Mouse (Mus musculus): Measurements from ENCODE around the gene C130060K24Rik.

Gene C130060K24Rik

DNA sequence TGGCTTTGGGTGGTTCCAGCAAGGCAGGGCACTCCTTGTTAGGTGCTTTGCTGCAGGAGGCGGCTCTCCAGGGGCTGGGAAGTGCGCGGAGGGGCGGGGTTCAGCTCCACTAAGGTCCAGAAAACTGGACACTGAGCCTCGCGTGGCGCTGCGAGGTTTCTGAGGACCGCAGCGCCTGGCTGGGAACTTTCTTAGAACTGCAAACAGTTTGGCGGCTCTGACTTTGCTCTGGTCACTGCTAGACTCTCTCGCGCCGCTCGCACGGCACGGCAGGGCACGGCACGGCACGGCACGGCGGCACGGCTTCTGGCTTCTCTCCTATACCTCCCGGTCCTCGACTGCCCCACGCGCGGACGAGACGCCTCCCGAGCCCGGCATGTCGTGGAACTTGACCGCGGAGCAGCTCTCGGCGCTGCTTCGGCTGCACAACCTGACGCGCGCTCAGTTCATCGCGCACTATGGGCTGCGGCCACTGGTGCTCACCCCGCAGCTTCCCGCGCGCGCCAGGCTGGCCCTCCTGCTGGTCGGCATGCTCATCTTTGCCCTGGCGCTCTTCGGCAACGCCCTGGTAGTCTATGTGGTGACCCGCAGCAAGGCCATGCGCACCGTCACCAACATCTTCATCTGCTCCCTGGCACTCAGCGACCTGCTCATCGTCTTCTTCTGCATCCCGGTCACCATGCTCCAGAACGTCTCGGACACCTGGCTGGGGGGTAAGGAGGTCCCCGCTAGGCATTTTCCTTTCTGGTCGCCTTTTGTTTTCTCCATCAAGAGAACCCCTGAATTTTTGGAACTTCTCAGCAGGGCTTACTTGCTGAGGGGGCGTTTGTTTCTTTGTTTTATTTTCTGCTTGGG lies at the start of gene C130060K24Rik:
TSS of gene C130060K24Rik (plus strand) at position 188 of the 855 bp plus-strand sequence.
- no peak for DNase-seq

DNA sequence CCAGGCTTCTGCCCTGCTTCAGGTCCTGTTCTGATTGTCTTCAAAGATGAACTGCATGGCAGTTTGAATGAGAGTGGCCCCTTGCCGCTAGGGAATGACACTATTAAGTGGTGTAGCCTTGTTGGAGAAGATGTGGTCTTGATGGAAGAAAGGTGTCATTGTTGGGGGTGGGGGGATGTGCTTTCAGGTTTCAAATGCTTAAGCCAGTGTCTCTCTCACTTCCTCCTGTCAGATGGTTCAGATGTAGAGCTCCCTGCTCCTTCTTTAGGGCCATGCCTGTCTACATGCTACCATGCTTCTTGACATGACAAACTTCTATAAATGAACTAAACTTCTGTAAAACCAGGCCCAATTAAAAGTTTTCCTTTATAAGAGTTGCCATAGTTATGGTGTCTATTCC lies 46.7 kb upstream of the C130060K24Rik start:
- no peak for DNase-seq

DNA sequence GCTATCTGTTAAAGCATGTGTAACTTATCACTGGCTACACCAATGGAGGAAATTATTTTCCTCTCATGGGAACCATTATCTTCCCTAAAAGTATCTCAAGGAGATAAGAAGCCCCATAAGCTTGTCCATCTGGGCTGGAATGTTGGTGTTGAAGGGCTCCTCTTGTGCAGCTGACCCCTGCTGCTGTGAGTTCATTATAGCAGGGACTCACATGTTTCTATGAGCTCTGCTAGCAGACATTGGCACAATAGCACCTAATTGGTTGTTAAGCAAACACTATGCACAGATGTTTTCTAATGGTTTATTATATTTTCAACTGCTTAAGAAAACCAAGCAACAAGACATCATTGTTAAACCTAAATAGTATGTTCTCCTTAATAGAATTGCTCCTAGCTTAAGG lies 41.5 kb upstream of the C130060K24Rik start:
- no peak for DNase-seq

DNA sequence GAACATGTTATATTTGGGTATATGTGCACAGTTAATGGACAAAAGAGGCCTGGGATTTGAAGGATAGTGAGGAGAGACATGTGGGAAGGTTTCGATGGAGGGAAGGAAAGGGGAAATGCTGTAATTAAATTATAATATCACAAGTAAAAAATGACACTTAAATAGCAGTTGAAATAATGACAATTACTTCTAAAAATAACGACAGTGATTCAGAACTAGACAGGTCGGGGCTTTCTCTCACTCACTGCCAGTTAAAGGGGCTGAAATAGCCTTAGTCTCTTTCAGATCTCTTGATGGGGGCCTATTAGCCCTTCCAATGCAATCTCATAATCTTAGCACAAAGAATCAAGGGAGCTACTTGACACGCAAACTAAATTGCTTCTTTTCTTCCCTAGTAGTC lies 39.5 kb upstream of the C130060K24Rik start:
- DNase-seq, result no peak

DNA sequence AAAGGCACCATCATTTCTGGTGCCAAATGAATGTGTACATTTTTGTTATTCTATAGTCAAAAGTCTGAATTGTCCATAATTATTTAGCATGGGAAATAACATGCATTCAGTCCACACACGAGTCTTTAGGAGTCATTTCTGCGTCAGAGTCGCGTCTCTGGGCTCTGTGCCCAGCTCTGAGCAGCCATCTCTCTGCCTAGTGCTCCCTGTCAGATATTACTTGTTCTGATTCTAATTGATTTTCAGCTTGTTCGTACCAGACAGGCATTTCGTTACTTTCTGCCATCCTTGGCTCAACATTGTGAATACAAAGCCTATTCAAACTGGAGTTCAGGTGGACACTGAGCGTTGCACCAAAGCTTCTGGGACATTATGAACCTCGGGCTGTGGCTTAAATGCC lies 33.2 kb upstream of the C130060K24Rik start:
- DNase-seq, result no peak

DNA sequence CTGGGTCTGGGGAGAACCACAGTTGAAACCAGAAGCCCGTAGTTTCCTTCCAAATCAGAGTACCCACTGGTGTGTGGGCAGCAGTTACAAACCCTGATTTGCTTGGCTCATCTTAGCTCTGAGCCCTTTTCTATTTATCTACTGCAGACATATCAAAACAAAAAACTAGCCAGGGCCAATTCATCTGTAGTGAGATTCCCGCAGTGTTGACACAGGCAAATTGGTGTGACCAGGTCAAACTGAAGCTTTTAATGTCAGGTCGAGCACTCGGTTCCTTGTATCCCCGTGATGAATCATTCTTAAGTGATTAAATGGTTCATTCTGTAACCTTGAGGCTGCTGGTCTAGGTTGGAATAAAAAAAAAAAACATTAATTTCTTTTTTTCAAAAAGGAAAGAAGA lies 32.6 kb upstream of the C130060K24Rik start:
- no peak for DNase-seq

DNA sequence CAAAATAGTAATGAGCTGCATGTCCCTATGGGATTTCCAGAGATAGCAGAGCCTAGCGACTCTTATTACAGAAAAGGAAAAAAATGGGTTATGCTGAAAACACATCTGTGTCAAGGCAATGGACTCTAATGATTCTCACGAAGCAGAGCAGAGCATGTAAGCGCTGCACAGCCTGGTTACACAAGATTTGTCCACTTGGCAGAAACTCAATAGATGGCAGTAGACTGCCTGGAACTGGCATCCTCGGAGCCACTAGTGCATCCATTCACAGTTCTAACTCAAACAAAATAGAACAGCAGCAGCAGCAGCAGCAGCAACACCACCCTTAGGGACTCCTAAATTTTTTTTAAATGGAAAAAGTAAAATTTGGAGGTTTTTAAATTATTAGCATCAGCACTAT lies 29.3 kb upstream of the C130060K24Rik start:
- no peak for DNase-seq

DNA sequence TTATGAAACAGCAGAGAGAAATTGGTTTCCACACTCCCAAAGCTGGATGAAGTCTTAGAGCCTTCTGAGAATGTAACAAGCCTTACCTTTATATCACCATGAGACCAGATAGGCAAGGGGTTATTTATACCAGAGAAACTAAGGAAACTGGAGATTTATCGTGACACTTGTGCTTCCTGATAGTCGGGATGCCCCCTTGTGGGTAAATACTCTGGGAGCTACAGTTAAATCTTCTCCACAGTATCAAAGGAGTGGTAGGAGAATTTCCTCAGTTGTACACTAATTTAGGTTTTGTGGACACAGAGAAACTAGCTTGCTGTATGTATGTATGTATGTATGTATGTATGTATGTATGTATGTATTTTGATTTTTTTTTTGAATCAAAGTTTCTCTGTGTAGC lies 5.0 kb upstream of the C130060K24Rik start:
- no peak for DNase-seq

DNA sequence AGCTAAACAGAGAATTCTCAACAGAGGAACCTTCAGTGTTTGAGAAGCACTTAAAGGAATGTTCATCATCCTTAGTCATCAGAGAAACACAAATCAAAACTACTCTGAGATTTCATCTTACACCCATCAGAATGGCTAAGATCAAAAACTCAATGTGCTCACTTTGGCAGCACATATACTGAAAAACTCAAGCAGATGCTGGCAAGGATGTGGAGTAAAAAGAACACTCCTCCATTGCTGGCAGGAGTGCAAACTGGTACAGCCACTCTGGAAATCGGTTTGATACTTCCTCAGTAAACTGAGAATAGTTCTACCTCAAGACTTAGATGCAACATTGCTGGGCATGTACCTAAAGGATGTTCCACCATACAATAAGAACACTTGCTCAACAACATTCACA lies 41.0 kb downstream of the C130060K24Rik start:
- no peak for DNase-seq

DNA sequence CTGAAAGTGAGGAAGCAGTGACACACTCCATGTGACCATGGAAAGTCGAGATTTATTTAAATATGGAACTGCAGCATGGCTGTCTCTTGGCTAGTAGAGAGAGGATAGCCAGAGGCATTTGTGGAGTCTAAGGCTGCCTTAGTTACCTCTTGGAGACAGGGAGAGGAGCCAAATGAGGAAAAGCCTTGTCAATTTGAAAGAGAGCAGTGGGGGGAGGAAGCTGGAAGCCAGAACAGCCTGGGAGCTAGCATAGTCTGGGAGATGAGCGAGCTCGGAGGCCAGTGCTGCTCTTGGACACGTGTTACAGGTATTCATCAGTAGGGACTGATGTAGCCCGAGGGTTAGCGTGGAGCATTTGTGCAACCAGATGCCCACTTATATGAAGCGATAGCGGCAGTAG lies 46.2 kb downstream of the C130060K24Rik start:
- DNase-seq, result no peak

DNA sequence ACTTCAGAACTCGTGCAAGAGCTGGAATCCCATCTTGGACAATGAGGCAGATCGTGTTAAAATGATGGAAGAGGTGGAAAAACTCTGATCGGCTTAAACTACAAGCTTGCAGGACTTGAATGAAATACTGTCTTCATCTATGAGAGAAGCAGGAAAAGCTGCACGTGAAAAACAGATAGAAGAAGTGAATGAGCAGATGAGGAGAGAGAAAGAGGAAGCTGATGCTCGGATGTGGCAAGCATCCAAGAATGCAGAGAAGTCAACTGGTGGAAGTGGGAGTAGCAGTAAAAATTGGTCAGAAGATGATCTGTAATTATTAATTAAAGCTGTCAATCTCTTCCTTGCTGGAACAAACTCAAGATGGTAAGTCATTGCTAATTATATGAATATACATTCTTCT lies 52.3 kb downstream of the C130060K24Rik start:
- no peak for DNase-seq

DNA sequence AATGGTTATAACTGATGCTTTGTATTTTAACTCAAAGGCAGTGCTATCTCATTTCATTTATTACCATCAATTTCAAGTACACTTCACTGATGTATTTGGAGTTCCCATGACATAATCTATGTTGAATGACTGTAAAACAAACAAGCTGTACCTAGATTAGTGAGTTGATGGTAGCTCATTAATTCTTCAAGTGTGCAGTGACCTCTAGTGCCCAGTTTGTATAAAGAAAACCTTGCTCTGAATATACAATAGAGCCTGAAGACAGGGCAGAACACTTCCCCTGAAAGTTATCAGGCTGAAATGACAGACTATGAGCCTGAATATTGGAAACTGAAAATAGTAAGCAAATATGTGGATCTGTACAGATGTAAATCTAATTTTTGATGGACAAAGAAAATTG lies 72.6 kb downstream of the C130060K24Rik start:
- peak; percentile 26 for DNase-seq

DNA sequence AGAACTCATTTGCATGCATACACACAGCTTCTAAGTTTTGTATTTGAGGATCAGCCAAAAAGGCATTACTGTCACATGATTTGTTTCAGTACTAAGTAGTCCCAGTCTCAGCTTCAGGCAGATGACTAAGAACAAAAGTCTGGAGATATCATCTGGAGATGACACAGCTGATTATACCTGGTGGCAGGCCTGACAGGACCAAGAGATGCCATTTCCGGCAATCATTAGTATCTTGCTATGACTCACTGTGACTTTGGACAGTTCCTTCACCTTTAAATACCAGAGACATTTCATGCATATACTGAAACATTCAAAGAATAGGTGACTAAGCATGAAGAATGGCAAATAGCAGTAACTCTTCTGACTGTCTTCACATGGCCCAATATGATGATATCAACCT lies 84.4 kb downstream of the C130060K24Rik start:
- DNase-seq, result no peak

DNA sequence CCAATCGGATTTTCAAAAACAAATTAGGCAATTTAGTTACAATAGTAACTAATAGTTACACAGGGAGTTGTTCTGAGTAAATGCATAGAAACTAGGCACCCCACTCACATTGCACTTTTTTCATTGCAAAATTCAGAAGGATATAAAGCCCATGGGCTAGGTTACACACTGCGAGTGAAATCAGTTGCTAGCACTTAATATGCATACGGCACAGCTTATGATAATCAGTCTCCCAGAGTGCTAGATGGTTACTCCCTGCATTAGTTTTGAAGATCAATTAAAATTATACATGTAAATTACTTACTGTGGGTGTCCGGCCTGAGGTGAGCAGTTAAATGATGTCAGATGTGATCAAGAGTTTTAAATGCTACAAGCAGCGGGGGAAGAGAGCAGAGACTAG lies 89.4 kb downstream of the C130060K24Rik start:
- no peak for DNase-seq

DNA sequence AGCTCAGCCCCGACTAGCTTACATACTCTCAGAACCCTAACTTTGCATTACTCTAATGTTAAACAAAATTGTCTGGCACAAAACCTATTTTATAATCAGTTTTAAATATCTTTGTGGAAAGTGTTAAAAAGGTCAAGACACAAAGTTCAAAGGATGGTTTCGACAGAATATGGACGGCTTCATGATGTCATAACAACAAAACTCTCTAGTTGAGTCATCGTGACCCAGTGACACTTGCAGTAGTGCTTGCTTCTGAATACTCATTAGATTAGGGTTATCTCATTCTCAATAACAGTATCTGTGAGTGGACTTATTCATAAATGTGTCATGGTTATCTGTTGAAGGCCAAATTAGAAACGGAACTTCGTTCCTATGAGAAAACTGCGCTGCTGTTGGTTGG lies 91.5 kb downstream of the C130060K24Rik start:
- no peak for DNase-seq

DNA sequence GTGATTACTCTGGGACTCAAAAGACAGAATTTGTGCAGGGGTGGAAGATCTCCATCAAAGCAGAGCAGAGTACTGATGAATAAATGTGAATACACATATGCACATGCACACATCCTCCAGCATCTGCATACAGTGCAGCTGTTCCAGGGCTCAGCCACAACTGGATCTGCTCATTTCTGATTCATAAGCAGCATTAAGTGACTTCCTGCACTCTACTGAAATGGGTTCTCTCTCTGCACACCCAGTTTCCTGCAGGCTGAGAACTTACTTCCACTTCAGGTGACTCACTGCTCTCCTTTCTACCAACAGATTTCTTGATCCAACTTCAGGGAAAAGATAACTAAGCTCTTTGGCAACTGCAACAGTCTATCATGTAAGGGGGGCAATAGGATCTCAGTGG lies 117.9 kb downstream of the C130060K24Rik start:
- no peak for DNase-seq

Data from cerebellum, adult 9-10 months (tissue).